Mouse (Mus musculus) v-Abl transformed pro-B cells (cell line): ENCODE results near the gene Enox1.
"Not testable (repeated sequence)": the region's sequence is repeated elsewhere in the genome, so short reads cannot be mapped to it uniquely, and the experiment has no call there.

Experiments used
- in situ Hi-C, 2 experiments: fragments of 400-800 bp; cut with MboI; formaldehyde crosslinking; loops; one replicate each; pipeline ENCODE4 v1.15.1; 2025; ENCODE audit not compliant: unreplicated experiment in 2 of 2

Gene Enox1

GRCm38 (mm10) chr14:77504458-77505135, 348.0 kb downstream of the Enox1 start:
- in situ Hi-C loops = no loop called here

- in situ Hi-C loops = no loop called here
Measured at GRCm38 (mm10) chr14:77506341-77506740, 349.8 kb downstream of the Enox1 start.

GRCm38 (mm10) chr14:77508036-77508435, 351.5 kb downstream of the Enox1 start:
- in situ Hi-C loops = no loop called here

- in situ Hi-C loops = no loop called here
Measured at GRCm38 (mm10) chr14:77509042-77509441, 352.5 kb downstream of the Enox1 start.

- in situ Hi-C loops = no loop called here
Measured at GRCm38 (mm10) chr14:77509924-77510323, 353.4 kb downstream of the Enox1 start.

- in situ Hi-C loops = no loop called here
Measured at GRCm38 (mm10) chr14:77511137-77511870, 354.7 kb downstream of the Enox1 start.

- in situ Hi-C loops = no loop called here
Measured at GRCm38 (mm10) chr14:77518017-77518416, 361.5 kb downstream of the Enox1 start.

GRCm38 (mm10) chr14:77518941-77519695, 362.6 kb downstream of the Enox1 start:
- in situ Hi-C loops = no loop called here

GRCm38 (mm10) chr14:77519701-77520100, 363.1 kb downstream of the Enox1 start:
- in situ Hi-C loops = no loop called here

- in situ Hi-C loops = no loop called here
Measured at GRCm38 (mm10) chr14:77524303-77524702, 367.7 kb downstream of the Enox1 start.

GRCm38 (mm10) chr14:77526262-77526661, 369.7 kb downstream of the Enox1 start:
- in situ Hi-C loops = no loop called here

GRCm38 (mm10) chr14:77529201-77529600, 372.6 kb downstream of the Enox1 start:
- in situ Hi-C loops = no loop called here

GRCm38 (mm10) chr14:77529621-77530020, 373.1 kb downstream of the Enox1 start:
- in situ Hi-C loops = no loop called here

- in situ Hi-C loops = no loop called here
Measured at GRCm38 (mm10) chr14:77533638-77534037, 377.1 kb downstream of the Enox1 start.

GRCm38 (mm10) chr14:77534120-77534519, 377.6 kb downstream of the Enox1 start:
- in situ Hi-C loops = no loop called here

- in situ Hi-C loops = no loop called here
Measured at GRCm38 (mm10) chr14:77536592-77536991, 380.0 kb downstream of the Enox1 start.

- in situ Hi-C loops = not testable (repeated sequence)
Measured at GRCm38 (mm10) chr14:77539563-77539962, 383.0 kb downstream of the Enox1 start.

- in situ Hi-C loops = no loop called here
Measured at GRCm38 (mm10) chr14:77541925-77542324, 385.4 kb downstream of the Enox1 start.

- in situ Hi-C loops = no loop called here
Measured at GRCm38 (mm10) chr14:77546531-77547274, 390.1 kb downstream of the Enox1 start.

GRCm38 (mm10) chr14:77547351-77547750, 390.8 kb downstream of the Enox1 start:
- in situ Hi-C loops = no loop called here

GRCm38 (mm10) chr14:77548963-77549362, 392.4 kb downstream of the Enox1 start:
- in situ Hi-C loops = no loop called here
